Mouse (Mus musculus) E14TG2a.4 (cell line): ENCODE data around the gene Gm14137.

Source experiments
- H3K27me3 ChIP-seq: 2 replicates; pipeline ENCODE4 v1.6.1; 2014; ENCODE audit warnings: low read length, control low read depth; ENCODE audit not compliant: insufficient read depth
- H3K36me3 ChIP-seq: 2 replicates; pipeline ENCODE4 v1.6.1; 2014; ENCODE audit warnings: low read length, control low read depth; ENCODE audit not compliant: insufficient read depth
- H3K4me1 ChIP-seq: replicated peaks from 2 replicates; pipeline ENCODE4 v1.6.1; 2014; ENCODE audit warnings: low read depth, low read length, control low read depth
- H3K4me3 ChIP-seq: replicated peaks from 2 replicates; pipeline ENCODE4 v1.5.1; 2014; ENCODE audit warnings: mild to moderate bottlenecking, low read length
- H3K9me3 ChIP-seq: 2 replicates; pipeline ENCODE4 v1.6.1; 2014; ENCODE audit warnings: low read length, control low read depth
- CTCF ChIP-seq: conservative IDR thresholded peaks from 2 replicates; pipeline ENCODE4 v1.5.1; 2014; ENCODE audit warnings: low read length
- NANOG ChIP-seq: IDR thresholded peaks from 2 replicates; pipeline ENCODE4 v1.6.1; 2014; ENCODE audit warnings: borderline replicate concordance, low read length, mixed read lengths
- POU5F1 ChIP-seq: IDR thresholded peaks from 2 replicates; pipeline ENCODE4 v1.6.1; 2014; ENCODE audit warnings: low read length, borderline replicate concordance

Gene Gm14137

GRCm38 (mm10) chr2:119176761-119177160, 2.5 kb downstream of the Gm14137 start:
- H3K36me3 ChIP-seq = peaks cover 34% of the 10 kb centered on the region
- no peaks in the 10 kb centered on the region for H3K9me3 ChIP-seq
- H3K4me3 ChIP-seq = no peak overlapping the region
- peaks cover 43% of the 10 kb centered on the region for H3K4me1 ChIP-seq
- H3K27me3 ChIP-seq = no peaks in the 10 kb centered on the region
- no peak for TF ChIP-seq CTCF
- no peak for TF ChIP-seq NANOG
- TF ChIP-seq POU5F1 = no peak

- TF ChIP-seq POU5F1 = no peak
- TF ChIP-seq CTCF = no peak
- no peak for TF ChIP-seq NANOG
- Histone ChIP-seq H3K27me3 (no peaks in the 10 kb centered on the region), H3K4me3 (no peak overlapping the region), H3K36me3 (peaks cover 34% of the 10 kb centered on the region), H3K4me1 (peaks cover 36% of the 10 kb centered on the region), H3K9me3 (no peaks in the 10 kb centered on the region)
These were observed 3.2 kb downstream of the Gm14137 start for GRCm38 (mm10) chr2:119177384-119177939.

- TF ChIP-seq POU5F1 (no peak), CTCF (no peak), NANOG (no peak)
- no peaks in the 10 kb centered on the region for H3K27me3 ChIP-seq
- H3K9me3 ChIP-seq = no peaks in the 10 kb centered on the region
- no peak overlapping the region for H3K4me3 ChIP-seq
- peaks cover 32% of the 10 kb centered on the region for H3K36me3 ChIP-seq
- H3K4me1 ChIP-seq = peaks cover 16% of the 10 kb centered on the region
These were observed 8.6 kb downstream of the Gm14137 start for GRCm38 (mm10) chr2:119182914-119183313.

- H3K27me3 ChIP-seq = no peaks in the 10 kb centered on the region
- TF ChIP-seq CTCF = peak; percentile 78
- TF ChIP-seq POU5F1 = no peak
- peaks cover 6% of the 10 kb centered on the region; the same call in 1 of the 2 replicates for H3K36me3 ChIP-seq
- no peaks in the 10 kb centered on the region for H3K9me3 ChIP-seq
- peak overlapping the region; percentile 55; the same call in 1 of the 2 replicates for H3K4me3 ChIP-seq
- peaks cover 26% of the 10 kb centered on the region for H3K4me1 ChIP-seq
These were observed 14.9 kb downstream of the Gm14137 start for GRCm38 (mm10) chr2:119189029-119189710.

- H3K27me3 ChIP-seq = no peaks in the 10 kb centered on the region
- TF ChIP-seq NANOG (no peak), POU5F1 (no peak), CTCF (no peak)
- 0 out of 2 replicates have a peak, but pooled peaks cover under 1% of the 10 kb centered on the region for H3K36me3 ChIP-seq
- peaks cover 31% of the 10 kb centered on the region for H3K4me1 ChIP-seq
- no peak overlapping the region for H3K4me3 ChIP-seq
- no peaks in the 10 kb centered on the region for H3K9me3 ChIP-seq
These were observed 16.7 kb downstream of the Gm14137 start for GRCm38 (mm10) chr2:119190969-119191368.

- no peaks in the 10 kb centered on the region for H3K36me3 ChIP-seq
- TF ChIP-seq NANOG (no peak), CTCF (no peak), POU5F1 (no peak)
These were observed 19.8 kb downstream of the Gm14137 start for GRCm38 (mm10) chr2:119194140-119194539.

GRCm38 (mm10) chr2:119196316-119197108, 22.2 kb downstream of the Gm14137 start:
- Histone ChIP-seq H3K4me3 (no peak overlapping the region), H3K36me3 (no peaks in the 10 kb centered on the region), H3K9me3 (no peaks in the 10 kb centered on the region), H3K27me3 (no peaks in the 10 kb centered on the region), H3K4me1 (peaks cover 29% of the 10 kb centered on the region)
- TF ChIP-seq CTCF (no peak), POU5F1 (no peak), NANOG (no peak)

More at GRCm38 (mm10) chr2:119194140-119194539, 19.8 kb downstream of the Gm14137 start:
- Histone ChIP-seq H3K4me1 (peaks cover 38% of the 10 kb centered on the region), H3K4me3 (peak overlapping the region; percentile 29; the same call in 1 of the 2 replicates), H3K9me3 (no peaks in the 10 kb centered on the region), H3K27me3 (no peaks in the 10 kb centered on the region)

GRCm38 (mm10) chr2:119197493-119197892, 23.2 kb downstream of the Gm14137 start:
- H3K9me3 ChIP-seq = no peaks in the 10 kb centered on the region
- no peaks in the 10 kb centered on the region for H3K27me3 ChIP-seq
- H3K4me3 ChIP-seq = no peak overlapping the region
- no peaks in the 10 kb centered on the region for H3K36me3 ChIP-seq
- peaks cover 29% of the 10 kb centered on the region for H3K4me1 ChIP-seq
- TF ChIP-seq POU5F1 (no peak), NANOG (no peak), CTCF (no peak)
